Mouse (Mus musculus) CD4-positive helper T cell, adult 2 months (primary cell): Measurements from ENCODE around the gene Mrpl52.

Experiments
- DNase-seq: peaks from one replicate; pipeline ENCODE4 v3.0.0-alpha.2; 2012; ENCODE audit warnings: low read depth, missing footprints, low spot score

The Mrpl52 gene

GRCm38 (mm10) chr14:54426689-54427398 is at the start of gene Mrpl52:
Gene Mrpl52, plus strand, starts transcription at chr14:54426909.
- DNase-seq: peak; percentile 86

GRCm38 (mm10) chr14:54377166-54377565 is 49.5 kb upstream of the Mrpl52 start:
- DNase-seq: no peak

- DNase-seq: no peak
Observed at GRCm38 (mm10) chr14:54379571-54379970, 47.1 kb upstream of the Mrpl52 start.

GRCm38 (mm10) chr14:54380616-54381015 is 46.1 kb upstream of the Mrpl52 start:
- no peak for DNase-seq

- DNase-seq: no peak
Observed at GRCm38 (mm10) chr14:54381816-54382215, 44.9 kb upstream of the Mrpl52 start.

- DNase-seq: no peak
Observed at GRCm38 (mm10) chr14:54382641-54383040, 44.1 kb upstream of the Mrpl52 start.

- DNase-seq: no peak
Observed at GRCm38 (mm10) chr14:54383355-54383771, 43.3 kb upstream of the Mrpl52 start.

GRCm38 (mm10) chr14:54384396-54384795 is 42.3 kb upstream of the Mrpl52 start:
- DNase-seq: no peak

GRCm38 (mm10) chr14:54385968-54386618 is 40.6 kb upstream of the Mrpl52 start:
- no peak for DNase-seq

GRCm38 (mm10) chr14:54387546-54387945 is 39.2 kb upstream of the Mrpl52 start:
- DNase-seq: no peak

- no peak for DNase-seq
Observed at GRCm38 (mm10) chr14:54390843-54391242, 35.9 kb upstream of the Mrpl52 start.

GRCm38 (mm10) chr14:54393794-54394193 is 32.9 kb upstream of the Mrpl52 start:
- DNase-seq: no peak

- DNase-seq: no peak
Observed at GRCm38 (mm10) chr14:54394309-54394708, 32.4 kb upstream of the Mrpl52 start.

- DNase-seq: no peak
Observed at GRCm38 (mm10) chr14:54396685-54397084, 30.0 kb upstream of the Mrpl52 start.

GRCm38 (mm10) chr14:54397872-54398527 is 28.7 kb upstream of the Mrpl52 start:
- peak; percentile 49 for DNase-seq

GRCm38 (mm10) chr14:54398528-54398916 is 28.2 kb upstream of the Mrpl52 start:
- peak; percentile 22 for DNase-seq

GRCm38 (mm10) chr14:54398921-54399382 is 27.8 kb upstream of the Mrpl52 start:
- DNase-seq: peak; percentile 33

- DNase-seq: no peak
Observed at GRCm38 (mm10) chr14:54401723-54402122, 25.0 kb upstream of the Mrpl52 start.

- no peak for DNase-seq
Observed at GRCm38 (mm10) chr14:54408336-54409056, 18.2 kb upstream of the Mrpl52 start.

GRCm38 (mm10) chr14:54409057-54409645 is 17.6 kb upstream of the Mrpl52 start:
- no peak for DNase-seq

- no peak for DNase-seq
Observed at GRCm38 (mm10) chr14:54409980-54410810, 16.5 kb upstream of the Mrpl52 start.
